Mouse (Mus musculus): ENCODE results near the gene Mthfd2. TPM values are rescaled to one million over a fixed set of nuclear protein-coding genes. Genes with fewer than 3 reads are reported as not detected.
A peak's percentile ranks its signal among the peaks of the same experiment; 100 is the strongest.

Mthfd2 gene
- polyA plus RNA-seq (2014; fragmentation: Nextera tagmentation; extraction: Ambion mirVana) = 43.1 and 45.7 TPM in 2 replicates

GRCm38 (mm10) chr6:83325525-83326393, at the start of gene Mthfd2, which contains the start of gene Mob1a:
Gene Mthfd2 (minus strand): TSS chr6:83325908.
Gene Mob1a (plus strand): TSS chr6:83326016.
- WGBS = 1% methylated on average over 55 of the region's 65 CpGs
- DNase-seq (ENCODE audit: low spot score) = peak; percentile 93
- peak within 1 kb of the TSS; percentile 96 for H3K9ac ChIP-seq (ENCODE audit: low read length)
- no peaks in the 10 kb centered on the region for H3K27me3 ChIP-seq (ENCODE audit: control insufficient read depth, insufficient read depth, low read length)
- ATAC-seq (ENCODE audit: insufficient read depth, low FRiP score, low TSS enrichment) = peak; percentile 98
- peak within 1 kb of the TSS; percentile 82 for H3K4me2 ChIP-seq (ENCODE audit: low read depth)
- H3K4me1 ChIP-seq (ENCODE audit: control insufficient read depth, insufficient read depth, low read length) = 0 out of 2 replicates have a peak, but pooled peaks cover 7% of the 10 kb centered on the region
- peak within 1 kb of the TSS; percentile 88 for H3K4me3 ChIP-seq (ENCODE audit: low read depth, low read length)
- peak within 1 kb of the TSS; percentile 83 for H3K27ac ChIP-seq (ENCODE audit: low read depth, low read length)
- H3K9me3 ChIP-seq (ENCODE audit: control insufficient read depth, low read length) = no peaks in the 10 kb centered on the region
- peaks cover 5% of the 10 kb centered on the region for H3K36me3 ChIP-seq (ENCODE audit: control insufficient read depth, insufficient read depth, low read length)

DNA sequence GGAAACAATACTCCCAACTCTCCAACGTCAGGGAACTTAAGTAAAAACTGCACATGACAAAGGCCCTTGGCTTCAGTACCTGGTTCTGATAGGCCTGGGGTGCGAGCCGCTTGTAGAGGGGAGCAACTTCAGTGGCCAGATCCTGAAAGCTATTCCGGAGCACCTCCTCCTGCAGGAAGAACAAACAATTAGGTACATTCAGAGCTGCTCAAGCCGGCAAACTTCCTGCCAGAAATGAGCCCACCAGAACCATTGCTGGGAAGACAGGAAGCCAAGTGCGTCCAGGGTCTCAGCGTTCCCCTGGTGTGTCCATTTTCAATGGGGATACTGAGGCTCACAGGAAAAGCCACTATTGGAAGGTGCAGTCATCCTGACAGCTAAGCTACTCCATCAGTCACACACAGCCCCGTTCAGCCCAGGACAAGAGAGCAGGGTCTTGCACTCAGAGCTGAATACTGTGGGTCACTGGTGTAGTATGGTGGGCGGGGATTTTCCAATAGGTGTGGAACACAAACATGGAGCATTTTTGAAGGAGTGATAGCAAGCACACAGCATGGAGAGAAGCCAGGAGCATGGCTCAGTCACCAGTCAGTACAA, 48.1 kb upstream of the Mthfd2 start:
- Histone ChIP-seq H3K9ac (ENCODE audit: low read length) (no peak overlapping the region), H3K4me3 (ENCODE audit: low read depth, low read length) (no peak overlapping the region), H3K27me3 (ENCODE audit: control insufficient read depth, insufficient read depth, low read length) (no peaks in the 10 kb centered on the region), H3K4me2 (ENCODE audit: low read depth) (no peak overlapping the region), H3K27ac (ENCODE audit: low read depth, low read length) (no peak overlapping the region), H3K36me3 (ENCODE audit: control insufficient read depth, insufficient read depth, low read length) (peaks cover 52% of the 10 kb centered on the region), H3K4me1 (ENCODE audit: control insufficient read depth, insufficient read depth, low read length) (no peaks in the 10 kb centered on the region), H3K9me3 (ENCODE audit: control insufficient read depth, low read length) (no peaks in the 10 kb centered on the region)
- no peak for ATAC-seq (ENCODE audit: insufficient read depth, low FRiP score, low TSS enrichment)
- 85% methylated on average over 9 of the region's 9 CpGs for WGBS
- no peak for DNase-seq (ENCODE audit: low spot score)

- no peak overlapping the region for H3K4me3 ChIP-seq (ENCODE audit: low read depth, low read length)
- H3K9ac ChIP-seq (ENCODE audit: low read length) = no peak overlapping the region
- WGBS = 85% methylated on average over 3 of the region's 3 CpGs
- H3K4me1 ChIP-seq (ENCODE audit: control insufficient read depth, insufficient read depth, low read length) = no peaks in the 10 kb centered on the region
- H3K9me3 ChIP-seq (ENCODE audit: control insufficient read depth, low read length) = no peaks in the 10 kb centered on the region
- H3K4me2 ChIP-seq (ENCODE audit: low read depth) = no peak overlapping the region
- ATAC-seq (ENCODE audit: insufficient read depth, low FRiP score, low TSS enrichment) (no peak), DNase-seq (ENCODE audit: low spot score) (no peak)
- no peaks in the 10 kb centered on the region for H3K27me3 ChIP-seq (ENCODE audit: control insufficient read depth, insufficient read depth, low read length)
- peaks cover 58% of the 10 kb centered on the region for H3K36me3 ChIP-seq (ENCODE audit: control insufficient read depth, insufficient read depth, low read length)
- H3K27ac ChIP-seq (ENCODE audit: low read depth, low read length) = no peak overlapping the region
These were observed 45.6 kb upstream of the Mthfd2 start for GRCm38 (mm10) chr6:83371350-83371749.

GRCm38 (mm10) chr6:83370316-83370965, 44.7 kb upstream of the Mthfd2 start:
- no peak overlapping the region for H3K9ac ChIP-seq (ENCODE audit: low read length)
- no peak overlapping the region for H3K4me2 ChIP-seq (ENCODE audit: low read depth)
- no peak overlapping the region for H3K4me3 ChIP-seq (ENCODE audit: low read depth, low read length)
- no peaks in the 10 kb centered on the region for H3K27me3 ChIP-seq (ENCODE audit: control insufficient read depth, insufficient read depth, low read length)
- no peaks in the 10 kb centered on the region for H3K4me1 ChIP-seq (ENCODE audit: control insufficient read depth, insufficient read depth, low read length)
- DNase-seq (ENCODE audit: low spot score) (no peak), ATAC-seq (ENCODE audit: insufficient read depth, low FRiP score, low TSS enrichment) (no peak)
- H3K27ac ChIP-seq (ENCODE audit: low read depth, low read length) = no peak overlapping the region
- 93% methylated on average over 21 of the region's 21 CpGs for WGBS
- peaks cover 55% of the 10 kb centered on the region for H3K36me3 ChIP-seq (ENCODE audit: control insufficient read depth, insufficient read depth, low read length)
- no peaks in the 10 kb centered on the region for H3K9me3 ChIP-seq (ENCODE audit: control insufficient read depth, low read length)

DNA sequence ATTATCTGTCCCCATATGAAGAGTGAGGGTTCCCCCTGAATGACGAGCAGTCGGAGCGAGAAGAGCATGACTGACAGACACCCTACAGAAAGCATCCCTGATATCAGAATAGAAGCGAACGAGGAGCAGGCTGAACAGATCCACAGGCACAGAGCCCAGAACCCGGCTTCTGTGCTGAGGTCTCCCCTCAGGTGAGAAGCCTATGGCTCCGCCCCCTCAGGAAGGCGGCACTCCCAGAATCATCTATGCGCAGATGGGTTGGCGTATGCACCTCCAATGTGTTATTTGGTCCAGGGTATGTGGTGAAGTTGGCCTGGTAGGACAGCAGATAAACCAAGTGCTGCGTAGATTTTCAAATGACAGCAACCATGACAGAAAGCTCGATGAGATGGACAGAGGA, 37.4 kb upstream of the Mthfd2 start:
- H3K9ac ChIP-seq (ENCODE audit: low read length) = no peak overlapping the region
- H3K36me3 ChIP-seq (ENCODE audit: control insufficient read depth, insufficient read depth, low read length) = peaks cover 13% of the 10 kb centered on the region
- H3K27ac ChIP-seq (ENCODE audit: low read depth, low read length) = no peak overlapping the region
- H3K4me2 ChIP-seq (ENCODE audit: low read depth) = no peak overlapping the region
- no peaks in the 10 kb centered on the region for H3K27me3 ChIP-seq (ENCODE audit: control insufficient read depth, insufficient read depth, low read length)
- no peak overlapping the region for H3K4me3 ChIP-seq (ENCODE audit: low read depth, low read length)
- 92% methylated on average over 12 of the region's 12 CpGs for WGBS
- ATAC-seq (ENCODE audit: insufficient read depth, low FRiP score, low TSS enrichment) (no peak), DNase-seq (ENCODE audit: low spot score) (no peak)
- H3K9me3 ChIP-seq (ENCODE audit: control insufficient read depth, low read length) = no peaks in the 10 kb centered on the region
- no peaks in the 10 kb centered on the region for H3K4me1 ChIP-seq (ENCODE audit: control insufficient read depth, insufficient read depth, low read length)

- Histone ChIP-seq H3K4me2 (ENCODE audit: low read depth) (no peak overlapping the region), H3K27me3 (ENCODE audit: control insufficient read depth, insufficient read depth, low read length) (no peaks in the 10 kb centered on the region), H3K4me3 (ENCODE audit: low read depth, low read length) (no peak overlapping the region), H3K9me3 (ENCODE audit: control insufficient read depth, low read length) (no peaks in the 10 kb centered on the region), H3K4me1 (ENCODE audit: control insufficient read depth, insufficient read depth, low read length) (no peaks in the 10 kb centered on the region), H3K27ac (ENCODE audit: low read depth, low read length) (no peak overlapping the region), H3K9ac (ENCODE audit: low read length) (no peak overlapping the region), H3K36me3 (ENCODE audit: control insufficient read depth, insufficient read depth, low read length) (peaks cover 8% of the 10 kb centered on the region)
- WGBS = 91% methylated on average over 11 of the region's 11 CpGs
- ATAC-seq (ENCODE audit: insufficient read depth, low FRiP score, low TSS enrichment) = no peak
- DNase-seq (ENCODE audit: low spot score) = no peak
These were observed 36.0 kb upstream of the Mthfd2 start for GRCm38 (mm10) chr6:83361523-83362248.

- ATAC-seq (ENCODE audit: insufficient read depth, low FRiP score, low TSS enrichment) = no peak
- Histone ChIP-seq H3K9me3 (ENCODE audit: control insufficient read depth, low read length) (no peaks in the 10 kb centered on the region), H3K27ac (ENCODE audit: low read depth, low read length) (no peak overlapping the region), H3K27me3 (ENCODE audit: control insufficient read depth, insufficient read depth, low read length) (no peaks in the 10 kb centered on the region), H3K4me1 (ENCODE audit: control insufficient read depth, insufficient read depth, low read length) (no peaks in the 10 kb centered on the region), H3K4me3 (ENCODE audit: low read depth, low read length) (no peak overlapping the region), H3K4me2 (ENCODE audit: low read depth) (no peak overlapping the region), H3K9ac (ENCODE audit: low read length) (no peak overlapping the region), H3K36me3 (ENCODE audit: control insufficient read depth, insufficient read depth, low read length) (peaks cover 5% of the 10 kb centered on the region)
- no peak for DNase-seq (ENCODE audit: low spot score)
- 93% methylated on average over 10 of the region's 10 CpGs for WGBS
These were observed 31.7 kb upstream of the Mthfd2 start for GRCm38 (mm10) chr6:83357436-83357835.

DNA sequence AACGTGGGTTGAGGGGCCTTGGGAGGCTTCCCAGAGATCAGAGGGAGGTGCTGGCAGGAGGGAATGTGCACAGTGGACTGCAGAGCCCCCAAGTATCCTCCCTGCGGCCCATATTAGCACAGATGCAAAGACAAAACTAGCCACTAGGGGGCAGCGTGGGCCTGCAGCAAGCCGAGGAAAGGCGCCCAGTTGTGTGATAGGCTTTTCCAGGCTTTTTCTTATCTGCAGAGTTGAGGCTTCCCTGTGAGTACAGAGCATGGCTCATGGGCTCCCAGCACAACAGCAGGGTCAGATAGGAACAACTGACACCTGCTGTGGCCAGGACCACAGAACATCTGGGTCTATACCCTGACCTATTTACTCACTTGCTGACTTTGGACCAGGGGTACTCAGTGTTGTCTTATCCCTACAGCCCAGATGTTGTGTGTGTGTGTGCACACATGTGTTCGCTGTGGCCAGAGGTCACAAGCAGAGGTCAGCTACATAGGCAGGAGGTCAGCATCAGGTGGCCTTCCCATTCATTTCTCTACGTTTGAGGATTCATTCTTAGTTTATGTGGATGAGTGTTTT, 30.9 kb upstream of the Mthfd2 start:
- ATAC-seq (ENCODE audit: insufficient read depth, low FRiP score, low TSS enrichment) = peak; percentile 32; the same call in 1 of the 2 replicates
- no peaks in the 10 kb centered on the region for H3K4me1 ChIP-seq (ENCODE audit: control insufficient read depth, insufficient read depth, low read length)

More for the DNA sequence above, 30.9 kb upstream of the Mthfd2 start:
- Histone ChIP-seq H3K4me3 (ENCODE audit: low read depth, low read length) (no peak overlapping the region), H3K9ac (ENCODE audit: low read length) (no peak overlapping the region), H3K4me2 (ENCODE audit: low read depth) (no peak overlapping the region), H3K9me3 (ENCODE audit: control insufficient read depth, low read length) (no peaks in the 10 kb centered on the region), H3K27ac (ENCODE audit: low read depth, low read length) (no peak overlapping the region), H3K36me3 (ENCODE audit: control insufficient read depth, insufficient read depth, low read length) (peaks cover 4% of the 10 kb centered on the region), H3K27me3 (ENCODE audit: control insufficient read depth, insufficient read depth, low read length) (no peaks in the 10 kb centered on the region)
- DNase-seq (ENCODE audit: low spot score) = peak; percentile 85
- WGBS = 22% methylated on average over 7 of the region's 7 CpGs
